Mouse (Mus musculus) hindbrain, embryonic 13.5 days (tissue): ENCODE results near the gene Nrxn3. TPM values are rescaled to one million over a fixed set of nuclear protein-coding genes. Genes with fewer than 3 reads are reported as not detected.

Experiments used
- ATAC-seq: fragments of 200-750 bp; cut with Nextera tagmentation; 2 replicates; pipeline ENCODE4 v1.8.0; 2017; ENCODE audit warnings: moderate TSS enrichment; ENCODE audit not compliant: low FRiP score
- H3K27ac ChIP-seq: fragments of 300-500 bp; sonication (generic); 2 replicates; pipeline ENCODE4 v1.5.1; 2015; ENCODE audit warnings: inconsistent platforms, mild to moderate bottlenecking, moderate library complexity
- H3K27me3 ChIP-seq: fragments of 300-500 bp; sonication (generic); 2 replicates; pipeline ENCODE4 v1.6.1; 2015; ENCODE audit warnings: mild to moderate bottlenecking, inconsistent platforms
- H3K36me3 ChIP-seq: fragments of 300-500 bp; sonication (generic); 2 replicates; pipeline ENCODE4 v1.6.1; 2015; ENCODE audit warnings: mild to moderate bottlenecking, inconsistent platforms
- H3K4me1 ChIP-seq: fragments of 300-500 bp; sonication (generic); replicated peaks from 2 replicates; pipeline ENCODE4 v1.6.1; 2015; ENCODE audit warnings: inconsistent platforms
- H3K4me2 ChIP-seq: fragments of 300-500 bp; sonication (generic); 2 replicates; pipeline ENCODE4 v1.6.1; 2015; ENCODE audit warnings: inconsistent platforms, mild to moderate bottlenecking, moderate library complexity
- H3K4me3 ChIP-seq: fragments of 300-500 bp; sonication (generic); 2 replicates; pipeline ENCODE4 v1.5.1; 2015; ENCODE audit warnings: mild to moderate bottlenecking, inconsistent platforms
- H3K9ac ChIP-seq: fragments of 300-500 bp; sonication (generic); 2 replicates; pipeline ENCODE4 v1.6.1; 2015; ENCODE audit warnings: mild to moderate bottlenecking, inconsistent platforms
- H3K9me3 ChIP-seq: fragments of 300-500 bp; sonication (generic); 2 replicates; pipeline ENCODE4 v1.6.1; 2016; ENCODE audit warnings: inconsistent platforms
- WGBS: fragments of 180-500 bp; shearing (Covaris S2); methylation state at CpG from one replicate; pipeline ENCODE4 v1.1.7; 2015; 5-methylcytosine and 5-hydroxymethylcytosine counted together
- polyA plus RNA-seq: library from polyadenylated mRNA; unstranded; fragments of >200 nt; fragmentation: Nextera tagmentation; extraction: Ambion mirVana; gene quantifications from 2 replicates; pipeline ENCODE4 v1.2.1, GENCODE M21; 2015

The Nrxn3 gene
- polyA plus RNA-seq, 1 experiment from 2014 or later = 92.1 TPM

GRCm38 (mm10) chr12:88949870-88950269, 227.2 kb downstream of the Nrxn3 start:
- H3K4me2 ChIP-seq = no peak overlapping the region
- no peaks in the 10 kb centered on the region for H3K9me3 ChIP-seq
- no peak for ATAC-seq
- H3K27ac ChIP-seq = no peak overlapping the region
- H3K36me3 ChIP-seq = no peaks in the 10 kb centered on the region
- WGBS = 88% methylated on average over 2 of the region's 2 CpGs
- no peak overlapping the region for H3K9ac ChIP-seq
- H3K4me3 ChIP-seq = no peak overlapping the region
- H3K4me1 ChIP-seq = peaks cover 6% of the 10 kb centered on the region; the same call in 1 of the 2 replicates
- H3K27me3 ChIP-seq = no peaks in the 10 kb centered on the region

GRCm38 (mm10) chr12:88952937-88953600, 230.4 kb downstream of the Nrxn3 start:
- no peak overlapping the region for H3K4me3 ChIP-seq
- WGBS = 82% methylated on average over 7 of the region's 7 CpGs
- no peak for ATAC-seq

GRCm38 (mm10) chr12:88953801-88954200, 231.1 kb downstream of the Nrxn3 start:
- Histone ChIP-seq H3K36me3 (no peaks in the 10 kb centered on the region), H3K27me3 (no peaks in the 10 kb centered on the region), H3K4me2 (no peak overlapping the region), H3K4me3 (no peak overlapping the region), H3K9me3 (no peaks in the 10 kb centered on the region), H3K4me1 (peaks cover 6% of the 10 kb centered on the region; the same call in 1 of the 2 replicates), H3K9ac (no peak overlapping the region), H3K27ac (peak overlapping the region; percentile 12; the same call in 1 of the 2 replicates)
- WGBS = 62% methylated on average over 4 of the region's 4 CpGs
- ATAC-seq = no peak

More at GRCm38 (mm10) chr12:88952937-88953600, 230.4 kb downstream of the Nrxn3 start:
- H3K4me1 ChIP-seq = peaks cover 6% of the 10 kb centered on the region; the same call in 1 of the 2 replicates
- no peak overlapping the region for H3K4me2 ChIP-seq
- H3K36me3 ChIP-seq = no peaks in the 10 kb centered on the region
- no peaks in the 10 kb centered on the region for H3K9me3 ChIP-seq
- H3K27ac ChIP-seq = no peak overlapping the region
- no peaks in the 10 kb centered on the region for H3K27me3 ChIP-seq
- H3K9ac ChIP-seq = no peak overlapping the region

GRCm38 (mm10) chr12:88957431-88957830, 234.8 kb downstream of the Nrxn3 start:
- no peak for ATAC-seq
- H3K9me3 ChIP-seq = no peaks in the 10 kb centered on the region
- peaks cover 6% of the 10 kb centered on the region; the same call in 1 of the 2 replicates for H3K4me1 ChIP-seq
- H3K9ac ChIP-seq = no peak overlapping the region
- no peaks in the 10 kb centered on the region for H3K36me3 ChIP-seq
- H3K27me3 ChIP-seq = no peaks in the 10 kb centered on the region
- H3K27ac ChIP-seq = no peak overlapping the region
- no peak overlapping the region for H3K4me2 ChIP-seq
- no peak overlapping the region for H3K4me3 ChIP-seq
- WGBS = 75% methylated on average over 3 of the region's 3 CpGs

- Histone ChIP-seq H3K27ac (no peak overlapping the region), H3K9ac (no peak overlapping the region), H3K4me2 (no peak overlapping the region), H3K4me1 (no peaks in the 10 kb centered on the region), H3K36me3 (no peaks in the 10 kb centered on the region), H3K4me3 (no peak overlapping the region), H3K9me3 (no peaks in the 10 kb centered on the region), H3K27me3 (no peaks in the 10 kb centered on the region)
- 100% methylated on average over 1 of the region's 1 CpGs for WGBS
- ATAC-seq = no peak
Measured at GRCm38 (mm10) chr12:88960817-88961216, 238.1 kb downstream of the Nrxn3 start.

- no peaks in the 10 kb centered on the region for H3K9me3 ChIP-seq
- WGBS = 82% methylated on average over 4 of the region's 4 CpGs
- no peak for ATAC-seq
- H3K36me3 ChIP-seq = no peaks in the 10 kb centered on the region
- no peaks in the 10 kb centered on the region for H3K4me1 ChIP-seq
- no peak overlapping the region for H3K9ac ChIP-seq
- H3K27me3 ChIP-seq = no peaks in the 10 kb centered on the region
- no peak overlapping the region for H3K4me3 ChIP-seq
- H3K27ac ChIP-seq = no peak overlapping the region
- H3K4me2 ChIP-seq = no peak overlapping the region
Measured at GRCm38 (mm10) chr12:88966329-88966728, 243.7 kb downstream of the Nrxn3 start.

- Histone ChIP-seq H3K4me1 (no peaks in the 10 kb centered on the region), H3K36me3 (no peaks in the 10 kb centered on the region), H3K9ac (no peak overlapping the region), H3K27me3 (no peaks in the 10 kb centered on the region), H3K4me2 (no peak overlapping the region), H3K4me3 (no peak overlapping the region), H3K9me3 (no peaks in the 10 kb centered on the region), H3K27ac (no peak overlapping the region)
- ATAC-seq = no peak
- 71% methylated on average over 2 of the region's 2 CpGs for whole genome bisulfite sequencing
Measured at GRCm38 (mm10) chr12:88976621-88977020, 253.9 kb downstream of the Nrxn3 start.

GRCm38 (mm10) chr12:88983688-88984330, 261.1 kb downstream of the Nrxn3 start:
- peak overlapping the region; percentile 65 for H3K27ac ChIP-seq
- peak overlapping the region; percentile 8; the same call in 1 of the 2 replicates for H3K4me2 ChIP-seq
- H3K27me3 ChIP-seq = no peaks in the 10 kb centered on the region
- peaks cover 38% of the 10 kb centered on the region for H3K4me1 ChIP-seq
- H3K9me3 ChIP-seq = no peaks in the 10 kb centered on the region
- H3K9ac ChIP-seq = no peak overlapping the region
- H3K4me3 ChIP-seq = no peak overlapping the region
- peak; percentile 78 for ATAC-seq
- H3K36me3 ChIP-seq = no peaks in the 10 kb centered on the region
- WGBS = 15% methylated on average over 10 of the region's 10 CpGs

- Histone ChIP-seq H3K4me2 (peak overlapping the region; percentile 29; the same call in 1 of the 2 replicates), H3K4me3 (no peak overlapping the region), H3K27ac (peak overlapping the region; percentile 77), H3K9me3 (no peaks in the 10 kb centered on the region), H3K36me3 (no peaks in the 10 kb centered on the region), H3K27me3 (no peaks in the 10 kb centered on the region), H3K4me1 (peaks cover 38% of the 10 kb centered on the region), H3K9ac (0 out of 2 replicates have a peak overlapping the region, but pooled peaks have one; percentile 24)
- ATAC-seq = peak; percentile 69
- 9% methylated on average over 8 of the region's 8 CpGs for WGBS
Measured at GRCm38 (mm10) chr12:88984375-88984774, 261.7 kb downstream of the Nrxn3 start.

GRCm38 (mm10) chr12:88984804-88985203, 262.1 kb downstream of the Nrxn3 start:
- ATAC-seq = no peak
- Histone ChIP-seq H3K9ac (0 out of 2 replicates have a peak overlapping the region, but pooled peaks have one; percentile 24), H3K4me3 (no peak overlapping the region), H3K9me3 (no peaks in the 10 kb centered on the region), H3K36me3 (no peaks in the 10 kb centered on the region), H3K4me2 (no peak overlapping the region; the same call in 1 of the 2 replicates), H3K27me3 (no peaks in the 10 kb centered on the region), H3K4me1 (peaks cover 38% of the 10 kb centered on the region), H3K27ac (peak overlapping the region; percentile 77)
- WGBS = 31% methylated on average over 5 of the region's 5 CpGs

GRCm38 (mm10) chr12:88987046-88987445, 264.4 kb downstream of the Nrxn3 start:
- H3K4me1 ChIP-seq = peaks cover 38% of the 10 kb centered on the region
- no peak overlapping the region for H3K9ac ChIP-seq
- H3K36me3 ChIP-seq = no peaks in the 10 kb centered on the region
- no peak for ATAC-seq
- H3K4me3 ChIP-seq = no peak overlapping the region
- no peaks in the 10 kb centered on the region for H3K27me3 ChIP-seq
- H3K27ac ChIP-seq = no peak overlapping the region
- no peaks in the 10 kb centered on the region for H3K9me3 ChIP-seq
- H3K4me2 ChIP-seq = no peak overlapping the region
- 50% methylated on average over 4 of the region's 4 CpGs for WGBS

- peaks cover 6% of the 10 kb centered on the region; the same call in 1 of the 2 replicates for H3K4me1 ChIP-seq
- no peak overlapping the region for H3K4me3 ChIP-seq
- 82% methylated on average over 5 of the region's 5 CpGs for WGBS
- H3K36me3 ChIP-seq = no peaks in the 10 kb centered on the region
- H3K27me3 ChIP-seq = no peaks in the 10 kb centered on the region
- H3K9ac ChIP-seq = no peak overlapping the region
- H3K27ac ChIP-seq = no peak overlapping the region
- no peaks in the 10 kb centered on the region for H3K9me3 ChIP-seq
- H3K4me2 ChIP-seq = no peak overlapping the region
- ATAC-seq = no peak
Measured at GRCm38 (mm10) chr12:88990753-88991152, 268.1 kb downstream of the Nrxn3 start.
